Mouse (Mus musculus): ENCODE measurements around the gene Aldh3a2. TPM values are rescaled to one million over a fixed set of nuclear protein-coding genes. Genes with fewer than 3 reads are reported as not detected.

The Aldh3a2 gene
- total RNA-seq, 1 experiment: 24.4 TPM

GRCm38 (mm10) chr11:61212102-61212501, 55.2 kb downstream of the Aldh3a2 start:
- in situ Hi-C loops (cut with MboI; ENCODE audit: low sequenced_read_pairs in 2 of 2, unreplicated experiment in 2 of 2): no loop called here
- TF ChIP-seq ZC3H11A (IDR thresholded peaks at IDR 0.05; ENCODE audit: borderline replicate concordance, low read depth, low read length) (no peak), HCFC1 (IDR thresholded peaks at IDR 0.05; ENCODE audit: borderline replicate concordance, insufficient read depth, low read length) (no peak), MAFK (IDR thresholded peaks at IDR 0.05; ENCODE audit: insufficient read depth, low read depth, low read length) (no peak), ZNF384 (IDR thresholded peaks at IDR 0.05; ENCODE audit: low read depth, low read length) (no peak), CHD2 (IDR thresholded peaks at IDR 0.05; ENCODE audit: low read depth, low read length) (no peak)

GRCm38 (mm10) chr11:61208316-61208715, 58.9 kb downstream of the Aldh3a2 start:
- Histone ChIP-seq H3K27ac (ENCODE audit: insufficient read depth, low read depth, low read length, poor library complexity, severe bottlenecking) (no peak overlapping the region), H3K36me3 (ENCODE audit: control insufficient read depth, insufficient read depth, low read length, poor library complexity, severe bottlenecking) (no peaks in the 10 kb centered on the region), H3K4me3 (ENCODE audit: insufficient read depth in 1 of 2, low read depth in 1 of 2, low read length in 2 of 2, poor library complexity in 1 of 2, severe bottlenecking in 1 of 2) (no peak overlapping the region), H3K9ac (ENCODE audit: insufficient read depth, low read depth, low read length, poor library complexity, severe bottlenecking) (no peak overlapping the region), H3K4me1 (ENCODE audit: control insufficient read depth in 2 of 2, insufficient read depth in 2 of 2, low read length in 2 of 2, poor library complexity in 1 of 2) (peaks cover 2 to 9% of the 10 kb centered on the region in 2 experiments; a peak in 1 of 4 replicates), H3K9me3 (ENCODE audit: control insufficient read depth, insufficient read depth, low read depth, low read length) (no peaks in the 10 kb centered on the region)
- DNase-seq (ENCODE audit: low read depth, low spot score): no peak
- in situ Hi-C loops (cut with MboI; ENCODE audit: low sequenced_read_pairs in 2 of 2, unreplicated experiment in 2 of 2): no loop called here
- TF ChIP-seq MAFK (IDR thresholded peaks at IDR 0.05; ENCODE audit: insufficient read depth, low read depth, low read length): no peak
- no peak for TF ChIP-seq HCFC1 (IDR thresholded peaks at IDR 0.05; ENCODE audit: borderline replicate concordance, insufficient read depth, low read length)
- TF ChIP-seq CHD2 (IDR thresholded peaks at IDR 0.05; ENCODE audit: low read depth, low read length): no peak

More at GRCm38 (mm10) chr11:61212102-61212501, 55.2 kb downstream of the Aldh3a2 start:
- Histone ChIP-seq H3K9me3 (ENCODE audit: control insufficient read depth, insufficient read depth, low read depth, low read length) (no peaks in the 10 kb centered on the region), H3K36me3 (ENCODE audit: control insufficient read depth, insufficient read depth, low read length, poor library complexity, severe bottlenecking) (no peaks in the 10 kb centered on the region), H3K9ac (ENCODE audit: insufficient read depth, low read depth, low read length, poor library complexity, severe bottlenecking) (no peak overlapping the region), H3K4me1 (ENCODE audit: control insufficient read depth in 2 of 2, insufficient read depth in 2 of 2, low read length in 2 of 2, poor library complexity in 1 of 2) (peaks cover 3 to 24% of the 10 kb centered on the region in 2 experiments; a peak in 3 of 4 replicates), H3K4me3 (ENCODE audit: insufficient read depth in 1 of 2, low read depth in 1 of 2, low read length in 2 of 2, poor library complexity in 1 of 2, severe bottlenecking in 1 of 2) (peak overlapping the region in 1 of 2 experiments; percentile 11; a peak in 1 of 4 replicates), H3K27ac (ENCODE audit: insufficient read depth, low read depth, low read length, poor library complexity, severe bottlenecking) (no peak overlapping the region)
- DNase-seq (ENCODE audit: low read depth, low spot score): no peak

GRCm38 (mm10) chr11:61207487-61208246, 59.6 kb downstream of the Aldh3a2 start, which contains the start of gene Aldh3a1:
TSS of gene Aldh3a1 (plus strand) at chr11:61207537.
- in situ Hi-C loops (cut with MboI; ENCODE audit: low sequenced_read_pairs in 2 of 2, unreplicated experiment in 2 of 2): no loop called here
- Histone ChIP-seq H3K36me3 (ENCODE audit: control insufficient read depth, insufficient read depth, low read length, poor library complexity, severe bottlenecking) (no peaks in the 10 kb centered on the region), H3K4me3 (ENCODE audit: insufficient read depth in 1 of 2, low read depth in 1 of 2, low read length in 2 of 2, poor library complexity in 1 of 2, severe bottlenecking in 1 of 2) (no peak within 1 kb of the TSS), H3K9me3 (ENCODE audit: control insufficient read depth, insufficient read depth, low read depth, low read length) (no peaks in the 10 kb centered on the region), H3K4me1 (ENCODE audit: control insufficient read depth in 2 of 2, insufficient read depth in 2 of 2, low read length in 2 of 2, poor library complexity in 1 of 2) (peaks cover 2 to 5% of the 10 kb centered on the region in 2 experiments; a peak in 1 of 4 replicates), H3K27ac (ENCODE audit: insufficient read depth, low read depth, low read length, poor library complexity, severe bottlenecking) (no peak within 1 kb of the TSS), H3K9ac (ENCODE audit: insufficient read depth, low read depth, low read length, poor library complexity, severe bottlenecking) (no peak within 1 kb of the TSS)
- TF ChIP-seq ZC3H11A (IDR thresholded peaks at IDR 0.05; ENCODE audit: borderline replicate concordance, low read depth, low read length) (no peak), CHD2 (IDR thresholded peaks at IDR 0.05; ENCODE audit: low read depth, low read length) (no peak)
- DNase-seq (ENCODE audit: low read depth, low spot score): no peak

- no peak overlapping the region for H3K9ac ChIP-seq (ENCODE audit: insufficient read depth, low read depth, low read length, poor library complexity, severe bottlenecking)
- H3K27ac ChIP-seq (ENCODE audit: insufficient read depth, low read depth, low read length, poor library complexity, severe bottlenecking): no peak overlapping the region
- DNase-seq (ENCODE audit: low read depth, low spot score): no peak
- H3K4me3 ChIP-seq (ENCODE audit: insufficient read depth in 1 of 2, low read depth in 1 of 2, low read length in 2 of 2, poor library complexity in 1 of 2, severe bottlenecking in 1 of 2): no peak overlapping the region
- H3K4me1 ChIP-seq (ENCODE audit: control insufficient read depth in 2 of 2, insufficient read depth in 2 of 2, low read length in 2 of 2, poor library complexity in 1 of 2): no peaks in the 10 kb centered on the region
- no peak for TF ChIP-seq MAFK (IDR thresholded peaks at IDR 0.05; ENCODE audit: insufficient read depth, low read depth, low read length)
- no peak for TF ChIP-seq CHD2 (IDR thresholded peaks at IDR 0.05; ENCODE audit: low read depth, low read length)
- TF ChIP-seq HCFC1 (IDR thresholded peaks at IDR 0.05; ENCODE audit: borderline replicate concordance, insufficient read depth, low read length): no peak
- TF ChIP-seq ZC3H11A (IDR thresholded peaks at IDR 0.05; ENCODE audit: borderline replicate concordance, low read depth, low read length): no peak
- TF ChIP-seq ZNF384 (IDR thresholded peaks at IDR 0.05; ENCODE audit: low read depth, low read length): no peak
- in situ Hi-C loops (cut with MboI; ENCODE audit: low sequenced_read_pairs in 2 of 2, unreplicated experiment in 2 of 2): no loop called here
- H3K9me3 ChIP-seq (ENCODE audit: control insufficient read depth, insufficient read depth, low read depth, low read length): no peaks in the 10 kb centered on the region
- H3K36me3 ChIP-seq (ENCODE audit: control insufficient read depth, insufficient read depth, low read length, poor library complexity, severe bottlenecking): no peaks in the 10 kb centered on the region
These were observed 61.1 kb downstream of the Aldh3a2 start for GRCm38 (mm10) chr11:61206136-61206535.
